Mouse (Mus musculus) embryonic facial prominence, embryonic 15.5 days (tissue): ENCODE measurements at regions not wholly inside any gene's neighbourhood (a gene's known extent, or its start where the extent isn't known, plus 50 kb on each side); places are given as distances from the start of the nearest gene placed in this dataset.

Source experiments
- ATAC-seq: fragments of 200-750 bp; cut with Nextera tagmentation; 2 replicates; pipeline ENCODE4 v1.8.0; 2017; ENCODE audit warnings: low read depth, moderate TSS enrichment; ENCODE audit not compliant: insufficient number of reproducible peaks, low FRiP score, low TSS enrichment
- H3K27ac ChIP-seq: fragments of 300-500 bp; sonication (generic); replicated peaks from 2 replicates; pipeline ENCODE4 v1.5.1; 2015; ENCODE audit warnings: mild to moderate bottlenecking, inconsistent platforms
- H3K27me3 ChIP-seq: fragments of 300-500 bp; sonication (generic); 2 replicates; pipeline ENCODE4 v1.6.1; 2015; ENCODE audit warnings: inconsistent platforms
- H3K36me3 ChIP-seq: fragments of 300-500 bp; sonication (generic); 2 replicates; pipeline ENCODE4 v1.6.1; 2015; ENCODE audit warnings: mild to moderate bottlenecking, inconsistent platforms
- H3K4me1 ChIP-seq: fragments of 300-500 bp; sonication (generic); 2 replicates; pipeline ENCODE4 v1.6.1; 2015; ENCODE audit warnings: inconsistent platforms
- H3K4me2 ChIP-seq: fragments of 300-500 bp; sonication (generic); replicated peaks from 2 replicates; pipeline ENCODE4 v1.6.1; 2015; ENCODE audit warnings: mild to moderate bottlenecking, inconsistent platforms
- H3K4me3 ChIP-seq: fragments of 300-500 bp; sonication (generic); replicated peaks from 2 replicates; pipeline ENCODE4 v1.5.1; 2015; ENCODE audit warnings: mild to moderate bottlenecking, inconsistent platforms
- H3K9ac ChIP-seq: fragments of 300-500 bp; sonication (generic); 2 replicates; pipeline ENCODE4 v1.6.1; 2015; ENCODE audit warnings: inconsistent platforms
- H3K9me3 ChIP-seq: fragments of 300-500 bp; sonication (generic); replicated peaks from 2 replicates; pipeline ENCODE4 v1.6.1; 2016; ENCODE audit warnings: inconsistent platforms
- WGBS: fragments of 180-500 bp; shearing (Covaris S2); methylation state at CpG from one replicate; pipeline ENCODE4 v1.1.7; 2015; 5-methylcytosine and 5-hydroxymethylcytosine counted together

GRCm38 (mm10) chr11:50547776-50548175 is 54.1 kb upstream of the Adamts2 start:
- no peak for ATAC-seq
- H3K4me3 ChIP-seq: no peak overlapping the region
- H3K9ac ChIP-seq: no peak overlapping the region
- H3K9me3 ChIP-seq: no peaks in the 10 kb centered on the region
- H3K27ac ChIP-seq: no peak overlapping the region
- H3K4me1 ChIP-seq: 0 out of 2 replicates have a peak, but pooled peaks cover 8% of the 10 kb centered on the region
- no peaks in the 10 kb centered on the region for H3K27me3 ChIP-seq
- no peaks in the 10 kb centered on the region for H3K36me3 ChIP-seq
- no peak overlapping the region for H3K4me2 ChIP-seq
- 56% methylated on average over 2 of the region's 2 CpGs for WGBS

GRCm38 (mm10) chr11:50546456-50547144 is 55.3 kb upstream of the Adamts2 start:
- Histone ChIP-seq H3K4me1 (0 out of 2 replicates have a peak, but pooled peaks cover 8% of the 10 kb centered on the region), H3K4me3 (no peak overlapping the region), H3K36me3 (no peaks in the 10 kb centered on the region), H3K27me3 (no peaks in the 10 kb centered on the region), H3K9me3 (no peaks in the 10 kb centered on the region), H3K27ac (no peak overlapping the region), H3K4me2 (no peak overlapping the region), H3K9ac (no peak overlapping the region)
- ATAC-seq: peak; percentile 39; the same call in 1 of the 2 replicates
- WGBS: 68% methylated on average over 11 of the region's 11 CpGs

- no peak for ATAC-seq
- 90% methylated on average over 6 of the region's 6 CpGs for WGBS
- Histone ChIP-seq H3K4me2 (no peak overlapping the region), H3K27me3 (no peaks in the 10 kb centered on the region), H3K9ac (no peak overlapping the region), H3K27ac (no peak overlapping the region), H3K9me3 (no peaks in the 10 kb centered on the region), H3K4me1 (0 out of 2 replicates have a peak, but pooled peaks cover 8% of the 10 kb centered on the region), H3K36me3 (no peaks in the 10 kb centered on the region), H3K4me3 (no peak overlapping the region)
These were observed 56.5 kb upstream of the Adamts2 start for GRCm38 (mm10) chr11:50545421-50545820.

GRCm38 (mm10) chr11:50540136-50540535 is 61.7 kb upstream of the Adamts2 start:
- no peaks in the 10 kb centered on the region for H3K36me3 ChIP-seq
- WGBS: 84% methylated on average over 11 of the region's 11 CpGs
- H3K4me2 ChIP-seq: no peak overlapping the region
- no peak overlapping the region for H3K27ac ChIP-seq
- no peaks in the 10 kb centered on the region for H3K4me1 ChIP-seq
- no peak overlapping the region for H3K4me3 ChIP-seq
- no peaks in the 10 kb centered on the region for H3K9me3 ChIP-seq
- no peak for ATAC-seq
- H3K9ac ChIP-seq: no peak overlapping the region
- H3K27me3 ChIP-seq: no peaks in the 10 kb centered on the region

GRCm38 (mm10) chr11:50534266-50534665 is 67.6 kb upstream of the Adamts2 start:
- Histone ChIP-seq H3K27ac (no peak overlapping the region), H3K36me3 (no peaks in the 10 kb centered on the region), H3K9ac (no peak overlapping the region), H3K4me3 (no peak overlapping the region), H3K4me1 (no peaks in the 10 kb centered on the region), H3K4me2 (no peak overlapping the region), H3K9me3 (no peaks in the 10 kb centered on the region), H3K27me3 (no peaks in the 10 kb centered on the region)
- WGBS: 30% methylated on average over 2 of the region's 2 CpGs
- ATAC-seq: no peak

- Histone ChIP-seq H3K36me3 (no peaks in the 10 kb centered on the region), H3K4me1 (no peaks in the 10 kb centered on the region), H3K9me3 (no peaks in the 10 kb centered on the region), H3K27me3 (no peaks in the 10 kb centered on the region), H3K9ac (no peak overlapping the region), H3K4me2 (no peak overlapping the region), H3K27ac (no peak overlapping the region), H3K4me3 (no peak overlapping the region)
- WGBS: 48% methylated on average over 5 of the region's 5 CpGs
- ATAC-seq: no peak
These were observed 74.0 kb upstream of the Adamts2 start for GRCm38 (mm10) chr11:50527923-50528322.

- Histone ChIP-seq H3K4me1 (no peaks in the 10 kb centered on the region), H3K36me3 (no peaks in the 10 kb centered on the region), H3K27me3 (no peaks in the 10 kb centered on the region), H3K4me2 (no peak overlapping the region), H3K9ac (no peak overlapping the region), H3K27ac (no peak overlapping the region), H3K9me3 (no peaks in the 10 kb centered on the region), H3K4me3 (no peak overlapping the region)
- 70% methylated on average over 9 of the region's 9 CpGs for WGBS
- ATAC-seq: no peak
These were observed 81.7 kb upstream of the Adamts2 start for GRCm38 (mm10) chr11:50520162-50520561.

GRCm38 (mm10) chr11:50507882-50508281 is 77.0 kb upstream of the Rufy1 start:
- 74% methylated on average over 5 of the region's 5 CpGs for WGBS
- Histone ChIP-seq H3K9ac (no peak overlapping the region), H3K9me3 (no peaks in the 10 kb centered on the region), H3K36me3 (no peaks in the 10 kb centered on the region), H3K4me2 (no peak overlapping the region), H3K27me3 (no peaks in the 10 kb centered on the region), H3K4me1 (no peaks in the 10 kb centered on the region), H3K4me3 (no peak overlapping the region), H3K27ac (no peak overlapping the region)
- ATAC-seq: no peak

GRCm38 (mm10) chr11:50507498-50507824 is 76.5 kb upstream of the Rufy1 start:
- Histone ChIP-seq H3K36me3 (no peaks in the 10 kb centered on the region), H3K9me3 (no peaks in the 10 kb centered on the region), H3K4me1 (no peaks in the 10 kb centered on the region), H3K27me3 (no peaks in the 10 kb centered on the region), H3K4me3 (no peak overlapping the region), H3K4me2 (no peak overlapping the region), H3K27ac (no peak overlapping the region), H3K9ac (no peak overlapping the region)
- WGBS: 84% methylated on average over 4 of the region's 4 CpGs
- ATAC-seq: no peak

GRCm38 (mm10) chr11:50506820-50507497 is 76.0 kb upstream of the Rufy1 start:
- WGBS: 55% methylated on average over 5 of the region's 5 CpGs
- no peak overlapping the region for H3K9ac ChIP-seq
- no peaks in the 10 kb centered on the region for H3K9me3 ChIP-seq
- ATAC-seq: no peak
- no peak overlapping the region for H3K4me2 ChIP-seq
- H3K27ac ChIP-seq: no peak overlapping the region
- no peak overlapping the region for H3K4me3 ChIP-seq
- H3K4me1 ChIP-seq: no peaks in the 10 kb centered on the region
- H3K27me3 ChIP-seq: no peaks in the 10 kb centered on the region
- no peaks in the 10 kb centered on the region for H3K36me3 ChIP-seq

- no peaks in the 10 kb centered on the region for H3K4me1 ChIP-seq
- H3K9me3 ChIP-seq: no peaks in the 10 kb centered on the region
- no peaks in the 10 kb centered on the region for H3K27me3 ChIP-seq
- no peak overlapping the region for H3K27ac ChIP-seq
- no peak overlapping the region for H3K9ac ChIP-seq
- no peak overlapping the region for H3K4me3 ChIP-seq
- H3K36me3 ChIP-seq: no peaks in the 10 kb centered on the region
- no peak for ATAC-seq
- no peak overlapping the region for H3K4me2 ChIP-seq
- 61% methylated on average over 12 of the region's 12 CpGs for whole genome bisulfite sequencing
These were observed 70.4 kb upstream of the Rufy1 start for GRCm38 (mm10) chr11:50501352-50501751.

GRCm38 (mm10) chr11:50493123-50493476 is 62.2 kb upstream of the Rufy1 start:
- Histone ChIP-seq H3K4me3 (no peak overlapping the region), H3K9ac (no peak overlapping the region), H3K4me2 (no peak overlapping the region), H3K4me1 (peaks cover 7% of the 10 kb centered on the region; the same call in 1 of the 2 replicates), H3K27me3 (no peaks in the 10 kb centered on the region), H3K36me3 (no peaks in the 10 kb centered on the region), H3K9me3 (no peaks in the 10 kb centered on the region), H3K27ac (no peak overlapping the region)
- WGBS: 87% methylated on average over 5 of the region's 5 CpGs
- ATAC-seq: no peak
